Mouse (Mus musculus) layer of hippocampus, postnatal 36 days (tissue): ENCODE measurements at regions not wholly inside any gene's neighbourhood (a gene's known extent, or its start where the extent isn't known, plus 50 kb on each side); places are given as distances from the start of the nearest gene placed in this dataset.

ENCODE experiments used
- DNase-seq, 2 experiments: peaks; one replicate each; pipeline ENCODE4 v3.0.0; 2022
- microRNA-seq, 2 experiments: library from miRNA; unstranded; fragments of <30 nt; microRNA quantifications; one replicate each; pipeline ENCODE4 v1.2.0; 2021

DNA sequence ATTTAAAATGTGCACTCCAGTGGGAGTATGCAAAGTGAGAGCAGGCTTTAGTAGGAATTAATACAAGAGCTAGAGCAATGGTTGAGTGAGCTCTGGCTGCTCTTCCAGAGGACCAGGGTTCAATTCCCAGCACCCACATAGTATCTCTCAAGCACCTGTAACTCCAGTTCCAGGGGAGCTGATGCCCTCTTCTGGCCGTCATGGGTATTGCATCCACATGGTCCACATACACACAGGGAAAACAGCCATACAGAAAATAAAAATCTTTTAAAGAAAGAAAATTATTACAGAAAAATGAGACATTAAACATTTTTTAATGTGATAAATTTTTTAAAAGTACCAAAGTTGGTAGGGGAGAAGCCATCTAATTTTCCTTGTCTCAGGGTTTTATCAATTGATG lies 196.3 kb downstream of the Cdc5l start:
- no peak for DNase-seq

DNA sequence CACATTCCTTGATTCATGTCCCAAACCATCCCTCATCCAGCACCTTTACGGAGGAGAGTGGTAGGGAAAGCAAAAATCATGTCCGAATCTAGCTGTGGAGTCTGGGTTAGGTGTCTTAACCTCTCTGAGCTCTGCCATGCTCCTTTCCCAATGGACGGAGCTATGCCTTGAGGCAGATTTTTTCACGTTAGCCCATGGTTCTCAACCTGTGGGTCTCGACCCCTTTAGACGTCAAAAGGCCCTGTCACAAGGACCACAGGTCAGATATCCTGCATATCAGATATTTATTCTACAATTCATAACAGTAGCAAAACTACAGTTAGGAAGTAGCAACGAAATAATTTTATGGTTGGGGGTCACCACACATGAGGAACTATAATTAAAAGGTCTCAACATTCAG lies 198.1 kb downstream of the Cdc5l start:
- DNase-seq: no peak

DNA sequence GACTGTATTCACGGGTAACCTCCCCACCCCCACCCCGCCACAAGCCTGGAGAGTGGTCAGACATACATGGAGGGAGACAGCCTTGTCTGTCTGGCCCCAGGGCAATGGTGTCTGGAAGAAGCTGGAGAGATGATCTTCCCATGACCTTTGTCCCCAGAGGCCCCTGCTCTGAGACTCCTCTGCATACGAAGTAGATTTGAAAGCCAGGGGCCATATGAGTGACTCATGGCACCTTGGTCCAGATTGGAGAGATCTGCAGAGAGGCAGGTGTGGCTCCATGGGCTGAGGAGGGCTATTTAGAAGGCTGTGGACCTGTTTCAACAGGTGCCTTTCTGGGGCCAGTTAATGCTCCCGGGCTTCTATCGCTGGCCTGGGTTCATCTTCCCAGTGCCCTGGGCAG lies 200.7 kb downstream of the Cdc5l start:
- no peak for DNase-seq

DNA sequence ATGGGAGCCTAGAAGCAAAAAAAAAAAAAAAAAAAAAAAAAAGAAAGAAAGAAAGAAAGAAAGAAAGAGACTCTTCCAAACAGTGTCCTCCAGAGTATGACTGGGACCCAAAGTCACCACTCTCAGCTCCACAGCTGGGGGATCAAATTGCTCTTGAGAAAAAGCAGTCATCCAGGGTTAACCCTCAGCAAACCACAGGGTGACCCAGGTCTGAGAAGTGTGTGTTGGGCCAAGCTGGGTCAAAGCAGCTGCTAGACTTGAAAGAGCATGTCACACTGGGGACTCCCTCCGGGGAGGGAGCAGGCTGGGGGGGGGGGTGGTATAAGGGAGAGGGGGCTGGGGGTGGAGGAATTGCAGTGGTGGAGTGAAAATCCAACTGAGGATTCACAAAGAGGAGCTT lies 206.3 kb downstream of the Cdc5l start:
- DNase-seq: no peak

DNA sequence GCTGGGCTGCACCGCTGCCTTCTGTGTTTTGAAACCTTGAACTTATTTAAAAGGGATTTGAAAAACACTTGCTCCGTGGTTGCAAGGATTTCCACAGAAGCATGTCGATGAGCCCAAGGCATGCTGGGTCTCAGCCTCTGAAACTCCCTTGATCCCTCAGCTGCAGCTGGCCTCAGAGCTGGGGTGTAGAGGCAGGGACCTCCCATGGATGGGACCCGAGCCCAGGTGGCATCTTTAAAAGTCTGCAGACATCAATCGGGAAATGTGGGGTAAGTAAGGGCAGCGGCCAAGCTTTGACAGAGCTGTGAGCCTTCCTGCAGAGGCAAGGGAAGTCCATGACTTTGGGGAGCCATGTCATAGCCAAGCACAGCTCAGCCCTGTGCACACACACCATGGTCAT lies 207.1 kb downstream of the Cdc5l start:
- no peak for DNase-seq

DNA sequence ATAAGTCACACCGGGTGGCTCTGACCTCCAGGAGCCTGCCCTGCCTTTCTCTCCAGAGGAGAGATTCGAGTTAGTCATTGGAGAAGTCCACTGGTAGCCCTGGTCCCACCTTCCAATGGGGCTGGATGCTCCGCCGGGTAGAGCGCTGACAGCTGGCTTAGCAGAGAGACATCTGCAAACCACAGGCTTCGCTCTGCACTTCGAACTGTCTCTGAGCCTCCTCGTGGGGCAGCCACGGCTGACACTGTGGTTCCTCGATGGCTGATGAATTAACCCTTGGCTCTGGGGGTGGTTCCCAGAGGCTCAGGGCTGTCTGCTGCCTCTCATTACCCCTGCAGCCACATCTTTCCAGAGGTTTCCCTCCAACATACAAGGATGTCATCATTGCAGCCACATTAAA lies 211.9 kb downstream of the Cdc5l start:
- DNase-seq: no peak

DNA sequence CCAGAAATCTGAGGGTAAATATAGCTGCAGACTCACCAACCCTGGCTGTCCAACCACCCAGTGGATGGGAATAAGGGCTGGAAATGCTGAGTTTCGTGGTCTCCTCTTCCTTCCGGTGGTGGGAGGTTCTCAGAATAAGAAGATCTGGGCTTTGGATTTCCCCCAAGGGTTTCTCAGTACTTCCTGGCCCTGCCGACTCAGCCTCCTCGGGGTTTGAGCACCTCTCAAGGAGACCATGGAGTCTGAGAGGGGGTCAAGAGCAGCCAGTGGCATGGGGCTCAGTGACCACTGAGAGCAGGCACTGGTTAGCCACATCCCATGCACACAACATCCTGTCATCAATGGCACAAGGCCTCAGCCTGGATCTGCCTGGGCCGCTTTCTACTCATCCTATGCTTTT lies 216.4 kb downstream of the Cdc5l start:
- DNase-seq: no peak

DNA sequence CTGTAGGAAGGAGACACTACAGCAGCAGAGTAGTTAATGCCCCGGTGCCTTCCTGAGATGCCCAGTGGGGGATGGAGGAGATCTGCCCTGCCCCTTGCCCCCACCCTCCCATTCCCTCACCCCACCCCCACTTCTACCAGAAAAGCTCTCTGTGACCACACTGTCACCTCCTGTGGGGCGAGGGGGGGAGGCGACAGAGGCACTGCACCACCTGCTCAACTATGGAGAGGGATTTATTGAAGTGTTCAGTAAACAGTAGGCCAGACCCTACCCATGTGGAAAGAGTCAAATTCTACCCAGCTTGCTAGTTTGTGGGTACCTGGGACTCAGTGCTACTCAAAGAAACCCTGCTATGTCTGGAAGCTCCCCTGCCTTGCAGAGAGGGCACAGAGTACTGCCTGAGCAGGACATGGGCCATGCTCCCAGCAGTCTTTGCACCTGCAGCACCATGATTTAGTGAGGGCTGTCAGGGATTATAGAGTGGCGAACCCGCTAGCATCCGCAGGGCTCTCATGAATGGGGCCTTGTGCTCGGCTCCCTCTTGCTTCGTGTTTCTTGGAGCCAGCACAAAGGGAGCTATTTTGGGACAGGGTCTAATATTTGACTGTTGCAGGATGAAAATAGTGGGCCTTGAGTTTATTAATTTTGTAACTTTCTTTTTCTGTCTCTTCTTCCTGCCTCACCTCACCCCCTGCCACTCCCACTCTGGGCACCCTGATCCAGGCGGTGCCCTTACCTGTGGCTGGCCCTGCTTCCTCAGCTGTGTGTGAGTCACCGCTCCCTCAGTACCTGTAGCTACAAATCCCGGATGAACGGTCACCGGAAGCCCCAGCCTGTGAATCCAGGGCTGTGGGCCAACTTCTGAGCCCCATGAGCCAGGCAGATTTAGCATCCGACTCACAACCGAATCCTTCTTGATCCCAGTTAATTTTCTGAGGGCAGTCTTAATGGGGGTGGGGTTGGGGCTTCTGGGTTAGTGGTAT lies 218.2 kb downstream of the Cdc5l start:
- no peak for DNase-seq

DNA sequence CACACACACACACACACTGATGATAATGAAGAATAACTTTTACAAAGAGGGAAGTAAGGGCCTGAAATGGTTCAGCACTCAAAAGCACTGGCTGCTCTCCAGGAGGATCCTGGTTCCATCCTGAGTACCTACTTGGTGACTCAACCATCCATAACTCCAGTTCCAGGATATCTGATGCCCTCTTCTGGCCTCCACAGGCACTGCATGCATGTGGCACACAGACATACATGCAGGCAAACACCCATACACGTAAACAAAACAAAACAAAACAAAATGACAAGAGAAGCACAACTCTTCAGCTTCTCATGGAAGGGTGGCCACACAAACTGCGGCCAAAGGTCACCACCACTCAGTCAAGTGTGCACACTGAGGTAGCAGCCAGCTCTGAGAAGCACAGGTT lies 222.6 kb downstream of the Cdc5l start:
- DNase-seq: no peak

DNA sequence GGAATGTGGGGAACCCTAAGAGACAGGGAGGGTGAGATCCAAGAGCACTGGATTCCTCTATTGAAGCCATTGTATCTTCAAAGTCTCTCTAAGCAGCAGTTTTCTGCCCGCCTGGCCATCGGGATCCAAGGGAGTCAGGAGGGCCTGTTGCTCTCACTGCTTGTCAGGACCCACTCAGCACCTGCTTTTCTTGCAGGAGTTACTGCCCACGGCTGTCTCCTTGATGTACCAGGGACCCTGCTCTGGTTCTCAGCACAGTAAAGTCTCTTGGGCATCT lies 224.2 kb downstream of the Cdc5l start:
- DNase-seq: no peak

DNA sequence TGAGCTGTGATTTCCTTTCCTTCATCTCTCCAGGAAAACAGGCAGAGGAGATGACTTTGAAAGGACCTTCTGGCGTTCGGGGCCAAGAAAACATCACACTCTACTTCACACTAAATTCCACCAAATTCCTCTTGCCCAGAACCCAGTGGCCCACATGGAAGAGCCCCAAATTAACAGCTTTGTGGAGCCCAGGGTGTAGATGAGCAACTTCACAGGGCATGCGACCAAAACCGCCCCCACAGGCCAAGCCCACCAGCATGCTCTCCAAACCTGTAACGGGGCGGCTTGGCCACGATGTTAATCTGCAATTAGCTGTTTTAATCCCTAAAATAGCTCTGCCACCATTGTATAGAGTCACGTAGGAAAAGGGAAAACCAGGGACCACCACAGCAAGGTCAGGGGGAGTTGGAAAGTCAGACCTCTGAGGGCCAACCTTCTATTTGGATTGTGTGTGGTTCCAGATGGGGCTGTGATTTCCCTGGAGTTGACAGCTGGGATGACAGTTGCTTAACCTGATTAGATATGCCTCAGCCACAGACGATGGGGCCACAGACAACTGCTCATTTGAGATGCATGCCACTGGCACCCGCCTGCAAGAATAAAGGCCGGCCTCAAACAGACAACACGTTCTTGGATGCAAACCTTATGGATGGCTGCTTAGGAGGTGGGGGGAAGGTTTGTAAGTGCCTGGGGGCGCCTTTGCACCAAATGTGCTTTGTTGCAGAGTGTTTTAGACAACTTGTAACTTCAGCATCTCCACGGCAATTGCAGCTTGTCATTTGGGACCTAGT lies 224.7 kb downstream of the Cdc5l start:
- peak; percentile 41 to 43 for DNase-seq

DNA sequence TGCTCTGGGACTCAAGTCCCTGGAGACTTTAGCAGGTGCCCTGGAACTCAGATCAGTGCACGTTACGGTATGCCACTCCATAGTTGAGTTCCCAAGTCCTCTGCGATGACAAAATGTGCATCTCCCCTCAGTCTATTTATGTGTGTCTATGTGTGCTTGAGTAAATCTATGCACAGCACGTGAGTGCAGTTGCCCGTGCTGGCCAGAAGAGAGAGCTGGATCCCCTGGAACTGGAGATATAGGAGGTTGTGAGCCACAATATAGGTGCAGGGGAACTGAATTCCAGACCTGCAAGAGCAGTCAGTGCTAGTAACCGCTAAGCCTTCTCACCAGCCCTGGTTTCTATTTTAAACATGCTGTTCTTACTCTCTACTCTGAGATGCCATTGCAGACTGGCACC lies 237.8 kb downstream of the Cdc5l start:
- DNase-seq: no peak

DNA sequence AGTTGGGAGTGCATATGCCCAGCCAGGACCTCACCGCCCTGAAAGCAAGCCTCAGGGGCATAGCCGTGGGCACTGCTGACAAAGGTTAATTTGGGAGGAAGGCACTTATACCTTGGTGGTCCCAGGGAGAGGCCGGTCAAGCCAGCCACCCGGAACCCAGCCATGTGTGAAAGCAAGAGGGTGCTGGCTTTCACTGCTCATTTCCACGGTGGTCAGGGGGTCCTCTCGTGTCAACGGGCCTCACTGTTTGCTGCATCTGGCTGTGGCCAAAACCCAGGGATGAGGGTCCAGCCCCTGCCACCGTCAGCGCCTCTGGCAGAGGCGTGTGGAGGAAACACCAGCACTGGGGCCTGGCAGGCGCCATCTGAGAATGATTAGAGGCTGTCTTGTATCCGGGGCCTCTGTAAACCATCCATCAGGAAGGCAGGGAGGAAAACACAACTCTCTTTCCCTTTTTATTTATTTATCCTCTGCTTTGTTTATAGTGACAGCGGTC lies 238.7 kb downstream of the Cdc5l start:
- DNase-seq: no peak

DNA sequence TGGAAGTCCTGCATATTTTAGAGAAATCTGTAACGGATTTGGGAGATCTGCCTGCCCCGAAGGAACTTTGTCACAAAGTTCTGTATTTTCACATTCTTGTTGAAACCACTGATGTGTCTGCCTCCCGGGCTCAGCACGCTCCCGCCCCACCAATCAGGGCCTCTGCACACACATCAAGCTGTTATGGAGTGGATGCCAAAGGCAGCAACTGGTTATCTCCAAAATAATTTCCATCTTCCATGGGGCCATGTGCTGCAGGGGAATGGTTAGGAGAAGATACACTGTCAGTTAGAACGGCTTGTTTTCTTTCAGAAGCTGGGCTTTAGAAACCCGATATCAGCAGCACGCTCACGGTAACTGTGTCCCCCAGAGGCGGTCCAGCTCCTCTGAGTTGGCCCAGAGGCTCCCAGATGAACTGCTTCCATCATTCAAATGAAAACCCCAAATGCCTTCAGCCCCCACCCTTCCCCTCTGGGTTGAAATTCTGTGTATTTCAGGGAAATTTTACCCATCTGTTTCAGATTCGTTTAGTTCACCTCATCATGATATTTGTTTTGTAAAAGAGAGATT lies 240.0 kb downstream of the Cdc5l start:
- peak; percentile 59 to 67 for DNase-seq

DNA sequence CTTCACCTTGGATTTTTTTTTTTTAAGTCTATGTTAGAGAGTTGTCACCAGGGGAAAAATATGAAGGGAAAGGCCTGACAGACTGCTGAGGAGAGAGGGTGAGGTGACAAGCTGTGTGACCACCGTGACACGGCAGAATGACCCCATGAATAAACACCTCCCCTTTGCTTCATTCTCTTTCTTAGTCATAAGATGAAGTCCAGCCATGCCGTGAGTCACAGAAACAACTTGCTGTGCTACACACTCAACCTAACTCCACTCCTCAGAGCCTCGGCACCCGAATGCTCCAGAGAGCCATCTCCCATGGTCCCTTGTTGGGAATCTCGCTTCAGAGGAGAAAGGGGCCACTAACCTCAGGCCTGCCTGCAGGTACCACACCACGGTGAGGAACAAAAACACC lies 246.1 kb downstream of the Cdc5l start:
- no peak for DNase-seq

DNA sequence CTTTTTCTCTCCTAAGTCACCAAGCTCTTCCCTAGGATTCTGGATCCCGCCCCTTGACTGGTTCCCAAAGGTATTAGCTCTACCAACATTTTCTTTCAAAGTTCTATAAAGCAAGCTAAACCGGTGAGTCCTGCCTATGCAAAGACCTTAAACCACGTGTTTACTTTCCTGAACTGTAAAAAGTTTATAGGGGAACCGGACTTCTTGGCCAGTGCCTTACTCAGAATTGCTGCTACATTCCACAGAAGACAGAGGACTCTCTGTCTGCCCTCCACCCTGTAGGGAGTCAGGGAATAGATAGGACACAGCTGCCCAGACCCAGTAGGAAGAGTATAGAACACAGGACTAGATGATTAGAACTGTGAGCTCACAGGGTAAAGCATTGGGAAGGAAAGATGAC lies 257.2 kb downstream of the Cdc5l start:
- no peak for DNase-seq

DNA sequence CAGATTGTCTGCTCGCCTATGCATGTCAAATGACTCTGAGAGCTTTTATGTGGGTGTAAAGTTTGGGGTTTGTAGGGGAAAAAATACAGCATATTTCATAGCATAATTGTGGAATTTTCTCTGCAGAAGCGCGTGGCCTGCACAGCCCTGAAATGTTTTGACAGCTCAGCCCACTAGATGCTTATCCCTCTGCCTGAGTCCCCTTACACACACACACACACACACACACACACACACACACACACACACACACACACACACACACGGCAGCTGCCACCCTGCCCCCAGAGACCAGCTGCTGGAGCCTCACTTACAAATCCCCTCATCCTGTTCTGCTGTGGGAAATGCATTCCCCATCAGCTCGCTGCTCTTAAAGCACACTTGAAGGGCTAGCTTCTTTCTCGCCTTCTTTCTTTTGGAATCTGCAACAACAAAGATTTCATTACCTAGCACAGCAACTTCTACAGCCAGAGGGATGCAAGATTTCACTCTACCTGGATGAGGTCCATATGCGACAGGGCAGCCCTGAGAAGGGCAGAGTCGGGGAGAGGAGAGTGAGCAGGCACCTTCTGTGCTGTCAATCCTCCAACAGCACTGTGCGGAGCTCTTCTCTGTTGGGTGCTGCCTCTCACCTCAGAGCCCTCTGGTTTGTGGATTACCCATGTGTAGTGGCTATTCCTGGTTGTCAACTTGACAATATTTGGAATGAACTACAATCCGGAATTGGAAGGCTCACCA lies 264.1 kb downstream of the Cdc5l start:
- peak; percentile 24 to 44 for DNase-seq

Small RNA genes in the stretch of these regions (microRNA-seq; reads per million reads assigned to microRNA genes)
- 0 reads per million in 2 experiments for gene Gm24979
